Comparison of ENCODE assay signal across 25 mouse cellular contexts in genomic region chr4:48277011-48277410, GRCm38 (mm10).
"Had no signal": no experiment of that assay in that cellular context is flagged by ENCODE, and none has a peak within 500 bp of the region (broad histone marks: within the 10 kb centered on the region; RNA-seq: fewer than 3 reads in every experiment).

No protein-coding gene starts in this region.

- H3K27me3 ChIP-seq: limb, embryonic 13.5 days; liver, embryonic 12.5 days; liver, embryonic 15.5 days; lung, embryonic 15.5 days; megakaryocyte, embryonic 14.5 days; midbrain, embryonic 13.5 days; neural tube, embryonic 13.5 days; stomach, embryonic 15.5 days had no signal

- DNase-seq: layer of hippocampus, adult 9-11 months; liver; lung, adult 18-20 months; lung, postnatal 10 days; lung, postnatal 36 days; retina, postnatal 1 day; right cerebral cortex, postnatal 25 days; spleen, adult 18-20 months; thymus, adult 18-20 months; thymus, postnatal 14 days; thymus, postnatal 4 days had no signal

- H3K36me3 ChIP-seq: liver, embryonic 12.5 days; liver, embryonic 15.5 days; lung, embryonic 15.5 days; midbrain, embryonic 13.5 days; neural tube, embryonic 13.5 days; stomach, embryonic 15.5 days had no signal

- H3K27ac ChIP-seq: layer of hippocampus, adult 2 months; limb, embryonic 10.5 days; limb, embryonic 13.5 days; liver, embryonic 12.5 days; liver, embryonic 15.5 days; lung, embryonic 15.5 days; midbrain, embryonic 10.5 days; midbrain, embryonic 13.5 days; neural tube, embryonic 13.5 days; stomach, embryonic 15.5 days had no signal

- H3K4me3 ChIP-seq: layer of hippocampus, adult 2 months; limb, embryonic 10.5 days; limb, embryonic 13.5 days; liver, embryonic 12.5 days; liver, embryonic 15.5 days; lung, embryonic 15.5 days; megakaryocyte, embryonic 14.5 days; midbrain, embryonic 10.5 days; midbrain, embryonic 13.5 days; myocyte; neural tube, embryonic 13.5 days; stomach, embryonic 15.5 days had no signal

- ATAC-seq: intestine, postnatal 0 days; liver, embryonic 12.5 days; midbrain, embryonic 13.5 days; midbrain, embryonic 16.5 days had no signal

- H3K9ac ChIP-seq: limb, embryonic 13.5 days; liver, embryonic 12.5 days; liver, embryonic 15.5 days; lung, embryonic 15.5 days; midbrain, embryonic 13.5 days; neural tube, embryonic 13.5 days; stomach, embryonic 15.5 days had no signal

- H3K4me2 ChIP-seq: limb, embryonic 13.5 days; liver, embryonic 12.5 days; liver, embryonic 15.5 days; lung, embryonic 15.5 days; midbrain, embryonic 13.5 days; neural tube, embryonic 13.5 days; stomach, embryonic 15.5 days had no signal

- H3K9me3 ChIP-seq: limb, embryonic 10.5 days; limb, embryonic 13.5 days; liver, embryonic 12.5 days; liver, embryonic 15.5 days; lung, embryonic 15.5 days; megakaryocyte, embryonic 14.5 days; midbrain, embryonic 13.5 days; neural tube, embryonic 13.5 days; stomach, embryonic 15.5 days had no signal
